Mouse (Mus musculus) stomach, embryonic 16.5 days (tissue): ENCODE data around the gene Ndufa4l2. TPM values are rescaled to one million over a fixed set of nuclear protein-coding genes. Genes with fewer than 3 reads are reported as not detected.
A peak's percentile ranks its signal among the peaks of the same experiment; 100 is the strongest.

Experiments used
- ATAC-seq: fragments of 200-750 bp; cut with Nextera tagmentation; 2 replicates; pipeline ENCODE4 v1.8.0; 2017; ENCODE audit warnings: moderate number of reproducible peaks, moderate TSS enrichment; ENCODE audit not compliant: insufficient read depth, low FRiP score
- H3K27ac ChIP-seq: fragments of 300-500 bp; sonication (generic); 2 replicates; pipeline ENCODE4 v1.5.1; 2014; ENCODE audit warnings: low read length
- H3K27me3 ChIP-seq: fragments of 300-500 bp; sonication (generic); 2 replicates; pipeline ENCODE4 v1.6.1; 2014; ENCODE audit warnings: low read length, control low read depth, mixed read lengths; ENCODE audit not compliant: control insufficient read depth, insufficient read depth
- H3K36me3 ChIP-seq: fragments of 300-500 bp; sonication (generic); 2 replicates; pipeline ENCODE4 v1.6.1; 2014; ENCODE audit warnings: low read length; ENCODE audit not compliant: control insufficient read depth, insufficient read depth
- H3K4me1 ChIP-seq: fragments of 300-500 bp; sonication (generic); 2 replicates; pipeline ENCODE4 v1.6.1; 2014; ENCODE audit warnings: low read length, control low read depth, mixed read lengths; ENCODE audit not compliant: control insufficient read depth, insufficient read depth
- H3K4me2 ChIP-seq: fragments of 300-500 bp; sonication (generic); 2 replicates; pipeline ENCODE4 v1.6.1; 2014; ENCODE audit warnings: low read depth, low read length, mixed read lengths
- H3K4me3 ChIP-seq: fragments of 300-500 bp; sonication (generic); replicated peaks from 2 replicates; pipeline ENCODE4 v1.5.1; 2014; ENCODE audit warnings: mild to moderate bottlenecking, low read length
- H3K9ac ChIP-seq: fragments of 300-500 bp; sonication (generic); 2 replicates; pipeline ENCODE4 v1.6.1; 2014; ENCODE audit warnings: low read length
- H3K9me3 ChIP-seq: fragments of 300-500 bp; sonication (generic); replicated peaks from 2 replicates; pipeline ENCODE4 v1.6.1; 2016; ENCODE audit warnings: low read length, control low read depth; ENCODE audit not compliant: control insufficient read depth
- WGBS: fragments of 180-500 bp; shearing (Covaris S2); extraction: QIAGEN DNeasy Blood & Tissue Kit; methylation state at CpG from one replicate; pipeline ENCODE4 v1.1.7; 2014; 5-methylcytosine and 5-hydroxymethylcytosine counted together
- polyA plus RNA-seq: library from polyadenylated mRNA; unstranded; fragments of >200 nt; fragmentation: Nextera tagmentation; extraction: Ambion mirVana; gene quantifications from 2 replicates; pipeline ENCODE4 v1.2.1, GENCODE M21; 2015

Gene Ndufa4l2
- polyA plus RNA-seq, 1 experiment from 2014 or later = 192 TPM

DNA sequence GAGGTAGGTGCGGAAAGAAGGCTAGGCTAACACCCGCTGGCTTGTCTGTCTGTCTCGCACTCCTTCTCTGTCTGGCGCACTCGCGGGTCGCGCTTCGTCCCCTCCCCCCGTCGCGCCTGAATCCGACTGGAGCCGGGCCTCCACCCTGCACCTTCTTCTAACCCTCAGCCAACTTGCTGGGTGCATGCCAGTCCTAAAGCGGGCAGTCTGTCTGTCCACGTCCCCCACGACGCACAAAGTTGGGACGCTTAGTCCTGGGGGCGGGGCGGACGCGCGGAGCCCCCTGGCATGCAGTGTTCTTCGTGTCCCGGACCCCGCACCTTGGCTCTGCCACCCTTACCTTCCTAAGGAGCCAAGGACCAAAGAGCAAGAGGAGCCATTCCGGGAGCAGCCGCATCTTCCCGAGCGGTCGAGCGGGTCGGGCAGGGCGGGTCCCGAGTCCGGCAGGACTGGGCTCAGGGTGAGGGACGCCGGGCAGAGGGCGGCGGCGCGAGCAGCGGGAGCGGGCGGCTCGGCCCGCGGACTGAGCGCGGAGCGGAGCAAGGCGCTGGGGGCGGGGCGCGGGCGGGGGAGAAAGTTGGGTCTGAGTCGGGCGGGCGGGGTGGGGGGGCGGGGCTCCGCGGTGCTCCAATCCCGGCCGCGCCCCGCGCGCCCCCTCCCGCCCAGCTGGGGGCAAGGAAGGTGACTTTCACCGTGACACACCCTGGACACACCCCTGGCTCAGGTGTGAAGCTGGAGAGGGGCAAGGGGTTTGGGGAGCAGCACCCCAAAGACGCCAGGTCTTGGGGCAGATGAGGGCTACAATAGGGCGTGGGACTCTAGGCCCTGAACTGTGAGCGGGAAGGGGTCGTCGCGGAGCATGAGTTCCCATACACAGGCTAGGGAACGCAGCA, 19.5 kb downstream of the Ndufa4l2 start, which contains the start of gene Nxph4:
Gene Nxph4, minus strand, starts transcription at position 524 of the 893 bp plus-strand sequence.
- H3K4me3 ChIP-seq = peak within 1 kb of the TSS; percentile 51
- peak within 1 kb of the TSS; percentile 71 for H3K9ac ChIP-seq
- peaks cover 21% of the 10 kb centered on the region for H3K4me1 ChIP-seq
- H3K4me2 ChIP-seq = peak within 1 kb of the TSS; percentile 92
- WGBS = under 1% methylated on average over 66 of the region's 78 CpGs
- H3K9me3 ChIP-seq = no peaks in the 10 kb centered on the region
- ATAC-seq = peak; percentile 34; the same call in 1 of the 2 replicates
- H3K27me3 ChIP-seq = peaks cover 73% of the 10 kb centered on the region
- H3K36me3 ChIP-seq = 0 out of 2 replicates have a peak, but pooled peaks cover 3% of the 10 kb centered on the region
- no peak within 1 kb of the TSS for H3K27ac ChIP-seq

DNA sequence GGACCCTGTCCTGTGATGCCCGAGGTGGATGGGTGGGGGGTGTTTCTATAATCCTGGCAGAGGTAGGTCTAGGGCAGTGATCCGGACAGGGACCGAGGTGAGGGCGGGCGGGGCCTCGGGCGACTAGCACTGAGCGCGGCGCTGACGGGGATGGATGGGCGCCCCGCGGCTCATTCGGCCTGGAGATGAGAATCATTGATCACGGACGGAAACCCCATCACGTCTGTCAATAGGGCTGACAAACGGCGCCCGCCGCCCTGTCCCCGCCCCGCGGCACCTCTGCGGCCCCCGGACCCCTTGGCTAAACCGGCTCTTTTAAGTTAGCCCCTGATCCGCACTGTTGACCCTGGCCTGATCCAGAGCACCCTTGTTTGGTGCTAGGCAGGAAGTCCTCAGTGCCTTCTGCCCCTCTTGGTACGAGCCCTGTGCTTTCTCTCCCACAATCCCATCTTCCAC, 20.2 kb downstream of the Ndufa4l2 start:
- H3K36me3 ChIP-seq = peaks cover 3% of the 10 kb centered on the region; the same call in 1 of the 2 replicates
- no peak overlapping the region for H3K27ac ChIP-seq
- peak overlapping the region; percentile 51 for H3K4me3 ChIP-seq
- H3K4me1 ChIP-seq = peaks cover 21% of the 10 kb centered on the region
- H3K9me3 ChIP-seq = no peaks in the 10 kb centered on the region
- 2% methylated on average over 30 of the region's 30 CpGs for WGBS
- ATAC-seq = peak; percentile 29; the same call in 1 of the 2 replicates
- H3K4me2 ChIP-seq = peak overlapping the region; percentile 92
- peaks cover 66% of the 10 kb centered on the region for H3K27me3 ChIP-seq
- H3K9ac ChIP-seq = no peak overlapping the region

DNA sequence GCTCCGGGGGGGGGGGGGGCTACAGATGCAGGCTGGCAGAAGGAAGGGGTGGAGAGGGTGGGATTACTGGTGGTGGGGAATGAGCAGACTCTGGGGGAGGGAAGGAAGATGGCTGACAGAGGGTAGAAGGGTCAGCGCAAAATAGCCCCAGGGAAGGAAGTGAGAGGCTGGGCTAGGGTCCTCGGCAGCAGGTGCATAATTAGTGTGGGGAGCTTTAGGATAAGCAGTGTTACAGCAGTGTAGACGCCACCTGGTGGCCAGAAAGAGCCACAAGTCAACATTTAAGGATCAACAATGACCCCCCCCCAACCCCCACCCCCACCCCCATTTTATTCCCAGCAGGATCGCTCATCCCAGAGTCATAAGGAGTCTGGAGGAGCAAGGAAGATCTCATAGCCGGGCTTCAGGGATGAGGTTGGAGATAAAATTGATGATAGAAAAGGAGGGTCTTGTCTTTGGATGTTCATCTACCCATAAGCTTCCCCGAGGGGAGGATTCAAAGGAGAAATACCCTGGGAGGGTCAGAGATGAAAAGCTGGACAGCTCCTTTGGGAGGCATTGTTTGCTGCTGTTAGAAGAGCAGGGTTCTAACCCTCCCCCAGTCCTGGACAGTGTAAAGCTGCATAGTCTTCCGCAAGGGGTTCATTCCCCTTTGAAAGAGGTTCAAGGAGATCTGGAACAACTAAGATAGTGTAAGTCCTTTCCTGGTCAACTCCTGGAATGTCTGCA, 22.0 kb downstream of the Ndufa4l2 start:
- Histone ChIP-seq H3K27ac (no peak overlapping the region), H3K9ac (no peak overlapping the region), H3K36me3 (peaks cover 3% of the 10 kb centered on the region; the same call in 1 of the 2 replicates), H3K27me3 (peaks cover 48% of the 10 kb centered on the region), H3K4me3 (no peak overlapping the region), H3K9me3 (no peaks in the 10 kb centered on the region), H3K4me2 (no peak overlapping the region), H3K4me1 (peaks cover 15% of the 10 kb centered on the region)
- 0 out of 2 replicates have a peak, but pooled peaks have one; percentile 29 for ATAC-seq
- 17% methylated on average over 8 of the region's 8 CpGs for WGBS

DNA sequence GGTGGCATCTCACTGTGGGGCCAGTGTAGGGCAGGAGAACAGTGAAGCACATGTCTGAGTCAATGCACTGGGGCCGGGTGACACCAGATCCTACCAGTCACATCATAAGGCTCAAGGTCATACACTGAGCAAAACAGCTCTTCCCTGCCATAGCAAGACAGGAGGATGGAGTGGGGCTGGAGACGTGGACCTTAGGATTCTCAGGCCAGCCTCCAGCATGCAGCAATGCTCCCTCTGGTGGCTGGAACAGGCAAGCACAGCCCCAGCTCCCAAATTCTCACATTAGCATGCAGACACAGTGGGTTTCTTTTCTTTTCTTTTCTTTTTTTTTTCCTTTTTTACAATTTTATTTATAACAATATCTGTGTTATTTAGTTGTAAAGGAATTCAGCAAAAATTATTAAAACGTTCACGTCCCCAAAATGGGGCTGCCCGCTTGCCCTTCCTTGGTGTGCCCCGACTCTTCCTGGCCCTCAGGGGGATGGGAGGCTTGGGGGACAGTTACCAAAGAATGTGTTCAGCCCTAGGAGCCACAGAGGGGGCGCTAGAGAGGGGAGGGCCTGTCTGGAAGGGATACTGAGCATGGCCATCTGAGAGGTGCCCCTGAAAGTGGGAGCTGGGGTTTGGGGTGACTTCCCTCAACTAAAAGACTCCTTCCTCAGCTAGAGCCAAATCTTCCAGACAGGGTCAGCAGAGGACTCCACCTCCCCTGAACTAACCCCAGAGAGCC, 23.3 kb downstream of the Ndufa4l2 start:
- Histone ChIP-seq H3K27me3 (peaks cover 35% of the 10 kb centered on the region), H3K9ac (no peak overlapping the region), H3K4me2 (no peak overlapping the region), H3K4me1 (peaks cover 15% of the 10 kb centered on the region), H3K27ac (no peak overlapping the region), H3K4me3 (no peak overlapping the region), H3K36me3 (peaks cover 8% of the 10 kb centered on the region; the same call in 1 of the 2 replicates), H3K9me3 (no peaks in the 10 kb centered on the region)
- 29% methylated on average over 7 of the region's 7 CpGs for WGBS
- peak; percentile 16; the same call in 1 of the 2 replicates for ATAC-seq

DNA sequence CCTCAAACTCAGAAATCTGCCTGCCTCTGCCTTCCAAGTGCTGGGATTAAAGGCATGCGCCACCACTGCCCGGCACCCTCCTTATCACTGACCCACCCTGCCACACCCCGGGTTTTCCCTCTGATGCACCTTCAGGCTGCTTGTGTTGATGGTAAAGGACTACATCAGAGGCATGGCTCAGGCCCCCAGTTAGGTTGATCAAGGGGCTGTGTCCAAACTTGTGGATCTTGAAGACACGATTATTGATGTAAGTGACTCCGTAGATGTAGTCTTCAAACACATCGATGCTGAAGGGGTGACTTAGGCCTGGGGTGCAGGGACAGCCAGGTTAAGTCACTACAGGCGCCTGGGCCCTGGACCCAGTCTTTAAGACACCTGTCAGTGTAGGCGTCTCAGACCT, 26.7 kb downstream of the Ndufa4l2 start:
- H3K4me2 ChIP-seq = no peak overlapping the region
- WGBS = 92% methylated on average over 8 of the region's 8 CpGs
- H3K9me3 ChIP-seq = no peaks in the 10 kb centered on the region
- H3K27ac ChIP-seq = no peak overlapping the region
- no peaks in the 10 kb centered on the region for H3K4me1 ChIP-seq
- H3K27me3 ChIP-seq = peaks cover under 1% of the 10 kb centered on the region
- H3K4me3 ChIP-seq = no peak overlapping the region
- H3K36me3 ChIP-seq = peaks cover 24% of the 10 kb centered on the region
- no peak for ATAC-seq
- H3K9ac ChIP-seq = no peak overlapping the region

DNA sequence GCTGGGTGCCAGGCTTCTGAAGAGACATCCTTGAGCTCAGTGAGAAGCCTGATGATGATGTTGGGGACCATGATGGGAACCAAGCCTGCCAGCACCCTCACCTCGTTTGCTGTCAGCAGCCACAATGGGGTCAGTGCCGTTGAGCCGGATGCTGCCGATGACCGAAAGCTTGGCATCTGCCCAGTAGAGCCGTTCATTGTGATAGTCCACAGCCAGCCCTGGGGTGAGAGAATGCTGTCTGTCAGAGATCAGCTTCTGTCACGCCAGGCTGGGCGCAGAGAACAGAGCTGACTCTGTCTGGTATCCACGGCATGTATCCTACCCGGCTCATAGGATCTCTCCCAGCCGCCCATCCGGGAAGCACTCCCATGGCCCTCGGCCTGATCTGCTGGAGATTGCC, 27.3 kb downstream of the Ndufa4l2 start:
- ATAC-seq = no peak

DNA sequence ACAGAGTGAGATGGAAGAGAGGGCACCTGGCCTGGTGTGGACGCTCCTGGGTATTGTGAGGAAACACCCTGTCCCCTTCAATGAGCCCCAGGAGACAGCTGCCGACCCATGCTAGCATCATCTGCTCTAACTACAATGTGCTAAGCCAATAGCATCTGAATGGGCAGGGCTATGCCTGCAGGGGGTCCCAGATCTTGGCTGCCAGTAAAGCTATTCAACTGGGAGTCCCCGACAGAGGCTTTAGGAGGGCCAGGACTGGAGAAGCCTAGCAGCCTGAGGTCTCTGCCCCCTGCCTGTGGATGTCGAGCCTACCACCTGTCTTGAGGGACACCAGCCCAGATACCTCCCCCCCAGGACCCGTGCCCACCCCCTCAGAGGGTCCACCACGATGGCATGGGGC, 28.0 kb downstream of the Ndufa4l2 start:
- 67% methylated on average over 6 of the region's 6 CpGs for WGBS
- Histone ChIP-seq H3K4me1 (no peaks in the 10 kb centered on the region), H3K4me2 (no peak overlapping the region), H3K27ac (no peak overlapping the region), H3K9ac (no peak overlapping the region), H3K36me3 (peaks cover 28% of the 10 kb centered on the region), H3K9me3 (no peaks in the 10 kb centered on the region), H3K4me3 (no peak overlapping the region), H3K27me3 (no peaks in the 10 kb centered on the region)
- no peak for ATAC-seq

More for the DNA sequence above, 27.3 kb downstream of the Ndufa4l2 start:
- Histone ChIP-seq H3K36me3 (peaks cover 24% of the 10 kb centered on the region), H3K9ac (no peak overlapping the region), H3K27ac (no peak overlapping the region), H3K4me1 (no peaks in the 10 kb centered on the region), H3K4me2 (no peak overlapping the region), H3K27me3 (no peaks in the 10 kb centered on the region), H3K9me3 (no peaks in the 10 kb centered on the region), H3K4me3 (no peak overlapping the region)
- WGBS = 90% methylated on average over 13 of the region's 13 CpGs

DNA sequence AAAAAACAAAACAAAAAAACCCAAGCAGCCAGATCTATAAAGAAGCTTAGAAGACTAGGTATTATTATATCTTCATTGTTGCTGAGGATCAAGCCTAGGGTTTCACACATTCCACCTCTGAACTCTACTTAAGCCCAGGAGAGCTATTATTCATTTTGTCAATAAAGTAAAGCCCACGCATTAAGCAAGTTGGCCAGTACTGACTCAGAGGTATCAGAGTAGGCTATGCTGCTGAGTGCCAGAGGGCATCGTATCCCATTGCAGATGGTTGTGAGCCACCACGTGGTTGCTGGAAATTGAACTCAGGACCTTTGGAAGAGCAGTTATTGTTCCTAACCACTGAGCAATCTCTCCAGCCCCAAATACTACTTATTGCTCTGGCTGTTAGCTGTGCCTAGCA, 29.1 kb downstream of the Ndufa4l2 start:
- Histone ChIP-seq H3K36me3 (peaks cover 35% of the 10 kb centered on the region), H3K4me1 (no peaks in the 10 kb centered on the region)
- WGBS = 67% methylated on average over 3 of the region's 3 CpGs

More for the DNA sequence above, 29.1 kb downstream of the Ndufa4l2 start:
- H3K9ac ChIP-seq = no peak overlapping the region
- no peaks in the 10 kb centered on the region for H3K27me3 ChIP-seq
- H3K4me3 ChIP-seq = no peak overlapping the region
- no peaks in the 10 kb centered on the region for H3K9me3 ChIP-seq
- ATAC-seq = no peak
- no peak overlapping the region for H3K27ac ChIP-seq
- no peak overlapping the region for H3K4me2 ChIP-seq
